Mouse (Mus musculus) hematopoietic stem cell, adult 5-6 weeks (primary cell): ENCODE data around the gene Pkd1l1. TPM values are rescaled to one million over a fixed set of nuclear protein-coding genes. Genes with fewer than 3 reads are reported as not detected.
A peak's percentile ranks its signal among the peaks of the same experiment; 100 is the strongest.

ENCODE experiments used
- ATAC-seq, 2 experiments: fragments of 125-278 bp in 1 of 2; replicated peaks in 1 of 2; 2 replicates each; pipeline ENCODE4 v1.8.0; 2016 to 2017; ENCODE audit warnings: inconsistent platforms in 2 of 2, mild to moderate bottlenecking in 2 of 2, moderate number of reproducible peaks in 2 of 2, low read depth in 1 of 2, moderate TSS enrichment in 1 of 2; ENCODE audit not compliant: low FRiP score in 2 of 2, poor library complexity in 2 of 2, severe bottlenecking in 2 of 2, insufficient read depth in 1 of 2, low TSS enrichment in 1 of 2
- total RNA-seq: library from RNA; stranded (forward); fragments of 172-1452, 232-1000 nt; gene quantifications from 2 replicates; pipeline ENCODE4 v1.2.3, GENCODE M21; 2017

Gene Pkd1l1
- not detected in 2 replicates for total RNA-seq

- ATAC-seq = no peak
These were observed at the start of gene Pkd1l1 for GRCm38 (mm10) chr11:8973166-8973565. Gene Pkd1l1, minus strand, starts transcription at chr11:8973266.

- ATAC-seq = no peak
These were observed 47.1 kb upstream of the Pkd1l1 start for GRCm38 (mm10) chr11:9020207-9020606.

DNA sequence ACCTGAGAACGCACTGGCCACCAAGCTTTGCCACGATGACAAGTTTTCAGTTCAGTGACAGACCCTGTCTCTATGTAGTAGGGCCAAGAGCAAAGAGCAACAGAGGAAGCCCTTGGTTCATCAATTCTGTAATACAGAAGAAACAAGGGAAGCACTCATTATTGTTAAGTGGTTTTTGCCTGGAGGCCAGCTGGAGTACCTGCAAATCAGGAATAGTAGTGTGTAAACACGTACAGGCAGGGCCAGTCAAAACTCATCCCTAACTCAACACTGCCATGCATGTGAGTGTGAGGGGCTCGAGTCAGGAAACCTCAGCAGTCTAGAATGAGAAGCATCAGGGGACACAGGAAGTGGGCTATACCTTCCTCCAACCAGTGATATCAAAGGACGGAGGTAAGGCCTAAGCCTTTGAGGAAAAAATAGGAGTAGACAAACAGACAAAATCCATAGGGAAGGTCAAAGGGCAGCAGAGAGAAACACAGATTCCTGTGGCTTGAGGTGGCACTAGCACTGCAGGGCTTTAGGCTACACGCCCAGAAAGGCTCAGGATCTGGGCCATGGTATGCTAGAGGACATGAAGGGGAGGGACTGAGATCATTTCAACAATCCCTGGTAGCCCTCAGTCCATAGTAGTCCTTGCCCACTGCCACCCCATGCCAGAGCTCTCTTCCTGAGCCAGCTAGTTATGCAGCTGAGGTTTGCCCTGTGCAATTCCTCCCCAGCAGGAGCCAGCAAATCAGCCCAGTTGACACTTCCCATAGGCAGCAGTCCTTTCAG lies 45.6 kb upstream of the Pkd1l1 start:
- ATAC-seq = no peak

GRCm38 (mm10) chr11:9014740-9015139 lies 41.7 kb upstream of the Pkd1l1 start:
- no peak for ATAC-seq

GRCm38 (mm10) chr11:9011348-9011747 lies 38.3 kb upstream of the Pkd1l1 start:
- peak; percentile 13 to 15; a peak in 2 of 4 replicates for ATAC-seq

DNA sequence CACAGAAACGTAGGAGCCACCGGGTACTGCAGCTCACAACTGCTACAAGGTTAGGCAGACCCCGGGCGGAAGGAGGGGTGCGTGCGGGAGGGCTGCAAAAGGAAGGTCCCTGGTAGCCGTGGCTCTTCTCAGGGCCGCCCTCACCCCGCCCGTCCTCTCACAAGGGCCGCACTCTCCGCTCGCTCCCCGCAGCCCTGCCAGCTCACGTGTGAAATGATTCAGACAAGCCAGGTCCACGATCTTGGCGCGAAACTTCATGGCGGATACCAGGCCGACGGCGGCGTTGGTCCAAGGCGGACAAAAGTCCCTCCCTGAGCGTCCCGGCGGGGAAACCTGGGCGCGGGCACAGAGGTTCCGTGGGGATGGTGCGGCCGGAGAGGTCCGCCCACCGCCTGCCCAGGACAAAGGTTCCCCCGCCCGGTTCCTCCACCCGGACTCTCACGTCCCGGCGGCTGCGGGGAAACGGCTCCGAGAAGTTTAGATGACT lies 37.8 kb upstream of the Pkd1l1 start, which contains the start of gene Hus1:
Hus1 (minus strand) TSS at position 339 of the 487 bp plus-strand sequence.
- peak; percentile 87 to 97 for ATAC-seq

GRCm38 (mm10) chr11:9010416-9010815 lies 37.4 kb upstream of the Pkd1l1 start:
- peak; percentile 64 to 66 for ATAC-seq

GRCm38 (mm10) chr11:9008761-9009160 lies 35.7 kb upstream of the Pkd1l1 start:
- no peak for ATAC-seq

- no peak for ATAC-seq
These were observed 15.0 kb upstream of the Pkd1l1 start for GRCm38 (mm10) chr11:8988084-8988483.

- ATAC-seq = no peak
These were observed 13.0 kb upstream of the Pkd1l1 start for GRCm38 (mm10) chr11:8986058-8986457.

DNA sequence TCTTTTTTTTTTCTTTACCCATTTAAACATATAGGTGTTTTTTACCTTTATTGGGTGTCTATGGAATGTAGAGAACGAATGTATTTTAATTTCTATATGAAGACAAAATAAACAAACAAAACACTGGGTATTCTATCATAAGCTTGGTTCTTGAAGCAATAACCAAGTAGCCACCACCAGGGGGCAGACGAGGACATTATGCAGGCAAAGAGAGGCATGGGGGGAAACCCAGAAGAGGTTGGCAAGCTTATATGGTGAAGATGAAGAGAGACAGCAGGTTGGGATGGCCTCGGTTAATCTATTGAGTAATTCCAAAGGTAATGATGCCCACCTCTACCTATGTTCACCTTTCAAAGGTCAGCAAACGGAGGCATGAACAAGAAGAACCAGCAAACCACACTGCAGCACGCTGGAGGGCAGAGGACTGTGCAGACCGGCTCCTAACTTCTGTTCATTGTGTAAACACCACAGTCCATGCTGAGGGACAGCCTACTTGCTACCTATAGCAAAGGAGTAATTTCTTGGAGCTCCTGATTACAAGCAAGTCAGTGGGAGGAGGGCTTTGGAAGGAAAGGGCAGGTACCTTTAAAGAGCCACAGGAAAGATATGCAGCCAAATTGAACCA lies 10.3 kb upstream of the Pkd1l1 start:
- peak; percentile 55 to 61; a peak in 3 of 4 replicates for ATAC-seq

- no peak for ATAC-seq
These were observed 5.1 kb upstream of the Pkd1l1 start for GRCm38 (mm10) chr11:8978154-8978553.

GRCm38 (mm10) chr11:8972093-8972492 lies 973 bp downstream of the Pkd1l1 start:
- ATAC-seq = no peak

GRCm38 (mm10) chr11:8970509-8970908 lies 2.6 kb downstream of the Pkd1l1 start:
- peak in 1 of 2 experiments; percentile 22; a peak in 1 of 4 replicates for ATAC-seq

- ATAC-seq = no peak
These were observed 5.0 kb downstream of the Pkd1l1 start for GRCm38 (mm10) chr11:8968094-8968493.

- no peak for ATAC-seq
These were observed 14.5 kb downstream of the Pkd1l1 start for GRCm38 (mm10) chr11:8958572-8958971.

- no peak for ATAC-seq
These were observed 15.0 kb downstream of the Pkd1l1 start for GRCm38 (mm10) chr11:8958108-8958507.

- ATAC-seq = no peak
These were observed 16.0 kb downstream of the Pkd1l1 start for GRCm38 (mm10) chr11:8957023-8957422.
